Mouse (Mus musculus) brain, embryonic 14.5 days (tissue): ENCODE results near the gene Ccdc85a. TPM values are rescaled to one million over a fixed set of nuclear protein-coding genes. Genes with fewer than 3 reads are reported as not detected.

Source experiments
- DNase-seq: peaks from one replicate; pipeline ENCODE4 v3.0.0-alpha.2; 2011; ENCODE audit warnings: low read depth
- CTCF ChIP-seq: fragments of 200-500 bp; IDR thresholded peaks from 2 replicates; pipeline ENCODE4 v1.5.1; 2012; ENCODE audit warnings: inconsistent platforms, mild to moderate bottlenecking, moderate library complexity, borderline replicate concordance; ENCODE audit not compliant: insufficient read depth, insufficient read length; ENCODE audit errors: extremely low read depth
- POLR2A ChIP-seq: fragments of 200-500 bp; IDR thresholded peaks from 2 replicates; pipeline ENCODE4 v1.6.1; 2012; ENCODE audit warnings: mild to moderate bottlenecking, inconsistent platforms, borderline replicate concordance; ENCODE audit not compliant: poor library complexity, insufficient read depth, insufficient read length, severe bottlenecking; ENCODE audit errors: extremely low read depth
- polyA plus RNA-seq: library from polyadenylated mRNA; depleted of rRNA; stranded (reverse); fragments of >200 nt; gene quantifications from 2 replicates; pipeline ENCODE4 v1.2.3, GENCODE M21; 2012; rRNA removed

The Ccdc85a gene
- 8.4 and 18.0 TPM in 2 replicates for polyA plus RNA-seq

GRCm38 (mm10) chr11:28583911-28584434, at the start of gene Ccdc85a:
Gene Ccdc85a, minus strand, starts transcription at chr11:28584324.
- peak; percentile 96 for DNase-seq
- TF ChIP-seq CTCF (peak; percentile 85), POLR2A (no peak)

GRCm38 (mm10) chr11:28633571-28634125, 49.5 kb upstream of the Ccdc85a start:
- no peak for TF ChIP-seq CTCF
- no peak for TF ChIP-seq POLR2A
- DNase-seq = no peak

- TF ChIP-seq POLR2A = no peak
- TF ChIP-seq CTCF = no peak
- DNase-seq = no peak
Observed at GRCm38 (mm10) chr11:28633093-28633492, 49.0 kb upstream of the Ccdc85a start.

GRCm38 (mm10) chr11:28630771-28631170, 46.6 kb upstream of the Ccdc85a start:
- TF ChIP-seq CTCF (no peak), POLR2A (no peak)
- DNase-seq = no peak

GRCm38 (mm10) chr11:28610781-28611491, 26.8 kb upstream of the Ccdc85a start:
- TF ChIP-seq CTCF (no peak), POLR2A (no peak)
- peak; percentile 71 for DNase-seq

- TF ChIP-seq POLR2A (0 out of 2 replicates have a peak, but pooled peaks have one; percentile 6), CTCF (no peak)
- no peak for DNase-seq
Observed at GRCm38 (mm10) chr11:28583138-28583910, 800 bp downstream of the Ccdc85a start.

- peak; percentile 13 for DNase-seq
- TF ChIP-seq POLR2A = no peak
- no peak for TF ChIP-seq CTCF
Observed at GRCm38 (mm10) chr11:28582218-28582617, 1.9 kb downstream of the Ccdc85a start.

GRCm38 (mm10) chr11:28572423-28572822, 11.7 kb downstream of the Ccdc85a start:
- DNase-seq = peak; percentile 8
- TF ChIP-seq POLR2A (no peak), CTCF (no peak)

GRCm38 (mm10) chr11:28556420-28556819, 27.7 kb downstream of the Ccdc85a start:
- no peak for TF ChIP-seq POLR2A
- no peak for TF ChIP-seq CTCF
- DNase-seq = peak; percentile 74

GRCm38 (mm10) chr11:28543429-28543828, 40.7 kb downstream of the Ccdc85a start:
- no peak for TF ChIP-seq POLR2A
- no peak for TF ChIP-seq CTCF

GRCm38 (mm10) chr11:28541307-28541706, 42.8 kb downstream of the Ccdc85a start:
- TF ChIP-seq POLR2A = no peak
- DNase-seq = peak; percentile 5

More at GRCm38 (mm10) chr11:28543429-28543828, 40.7 kb downstream of the Ccdc85a start:
- DNase-seq = no peak

- TF ChIP-seq POLR2A (no peak), CTCF (no peak)
- DNase-seq = no peak
Observed at GRCm38 (mm10) chr11:28533286-28533685, 50.8 kb downstream of the Ccdc85a start.
